Mouse (Mus musculus) activated CD4-positive, CD25-positive, alpha-beta regulatory T cell, adult 4 months (primary cell): ENCODE data around the gene Arhgap22. TPM values are rescaled to one million over a fixed set of nuclear protein-coding genes. Genes with fewer than 3 reads are reported as not detected.
A peak's percentile ranks its signal among the peaks of the same experiment; 100 is the strongest.

Experiments
- ATAC-seq: one replicate; pipeline ENCODE4 v1.8.0; 2017
- polyA plus RNA-seq, 2 experiments: library from polyadenylated mRNA; unstranded; fragments of 100-300 nt; shearing (Covaris generic); gene quantifications; one replicate each; pipeline ENCODE4 v1.2.1; 2017

Gene Arhgap22
- polyA plus RNA-seq, 2 experiments from 2014 or later: 0.30 TPM; not detected in 1

GRCm38 (mm10) chr14:33290038-33290437 lies 76.2 kb downstream of the Arhgap22 start:
- ATAC-seq: no peak

GRCm38 (mm10) chr14:33294488-33294887 lies 80.7 kb downstream of the Arhgap22 start:
- ATAC-seq: no peak

- no peak for ATAC-seq
Observed at GRCm38 (mm10) chr14:33296698-33297341, 83.0 kb downstream of the Arhgap22 start.

GRCm38 (mm10) chr14:33300591-33300990 lies 86.8 kb downstream of the Arhgap22 start:
- ATAC-seq: no peak

GRCm38 (mm10) chr14:33303348-33303819 lies 89.6 kb downstream of the Arhgap22 start:
- peak; percentile 52 for ATAC-seq

- ATAC-seq: no peak
Observed at GRCm38 (mm10) chr14:33305645-33306281, 91.9 kb downstream of the Arhgap22 start.

GRCm38 (mm10) chr14:33310719-33311118 lies 96.9 kb downstream of the Arhgap22 start:
- ATAC-seq: no peak

GRCm38 (mm10) chr14:33312309-33312708 lies 98.5 kb downstream of the Arhgap22 start:
- no peak for ATAC-seq

GRCm38 (mm10) chr14:33313624-33314023 lies 99.8 kb downstream of the Arhgap22 start:
- ATAC-seq: no peak

- no peak for ATAC-seq
Observed at GRCm38 (mm10) chr14:33314160-33314559, 100.3 kb downstream of the Arhgap22 start.

- ATAC-seq: no peak
Observed at GRCm38 (mm10) chr14:33315111-33315510, 101.3 kb downstream of the Arhgap22 start.

- ATAC-seq: no peak
Observed at GRCm38 (mm10) chr14:33315771-33316170, 101.9 kb downstream of the Arhgap22 start.

GRCm38 (mm10) chr14:33317946-33318345 lies 104.1 kb downstream of the Arhgap22 start:
- no peak for ATAC-seq

GRCm38 (mm10) chr14:33319541-33320521 lies 106.0 kb downstream of the Arhgap22 start:
- peak; percentile 10 for ATAC-seq

- ATAC-seq: no peak
Observed at GRCm38 (mm10) chr14:33320856-33321255, 107.0 kb downstream of the Arhgap22 start.

- peak; percentile 52 for ATAC-seq
Observed at GRCm38 (mm10) chr14:33322661-33323088, 108.8 kb downstream of the Arhgap22 start.

- ATAC-seq: no peak
Observed at GRCm38 (mm10) chr14:33324556-33324955, 110.7 kb downstream of the Arhgap22 start.

- no peak for ATAC-seq
Observed at GRCm38 (mm10) chr14:33328369-33328768, 114.5 kb downstream of the Arhgap22 start.

- no peak for ATAC-seq
Observed at GRCm38 (mm10) chr14:33329297-33329805, 115.5 kb downstream of the Arhgap22 start.

GRCm38 (mm10) chr14:33330986-33331385 lies 117.2 kb downstream of the Arhgap22 start:
- ATAC-seq: no peak

GRCm38 (mm10) chr14:33331627-33332026 lies 117.8 kb downstream of the Arhgap22 start:
- no peak for ATAC-seq

GRCm38 (mm10) chr14:33333833-33334232 lies 120.0 kb downstream of the Arhgap22 start:
- no peak for ATAC-seq

- ATAC-seq: no peak
Observed at GRCm38 (mm10) chr14:33334402-33334801, 120.6 kb downstream of the Arhgap22 start.
